Mouse (Mus musculus): ENCODE data around the gene Notch2. TPM values are rescaled to one million over a fixed set of nuclear protein-coding genes. Genes with fewer than 3 reads are reported as not detected.
"Not testable (repeated sequence)": the region's sequence is repeated elsewhere in the genome, so short reads cannot be mapped to it uniquely, and the experiment has no call there.

The Notch2 gene
- polyA plus RNA-seq, 1 experiment = 24.9 TPM

DNA sequence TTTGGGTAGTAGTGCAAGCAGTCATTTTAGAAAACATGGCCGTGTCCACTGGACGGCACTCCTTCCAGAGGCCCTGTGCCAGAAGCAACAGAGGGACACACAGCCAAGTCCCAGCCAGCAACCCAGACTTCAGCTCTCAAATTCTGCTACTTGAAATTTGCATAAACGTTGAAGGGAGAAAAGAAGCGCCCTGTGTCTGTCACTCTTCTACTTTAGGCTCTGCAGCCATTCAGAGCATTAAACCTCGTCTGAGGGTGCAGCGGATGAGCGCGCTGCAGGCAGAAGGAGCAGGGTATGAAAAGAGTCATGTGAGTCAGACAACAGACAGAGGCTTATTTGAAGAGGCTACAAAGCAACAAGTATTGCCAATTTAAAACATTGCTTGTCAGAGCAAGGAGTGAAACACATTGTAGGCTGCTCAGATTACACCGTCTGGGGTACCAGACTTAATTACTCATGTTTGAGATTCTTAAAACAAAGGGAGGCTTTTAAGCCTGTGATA lies 29.7 kb downstream of the Notch2 start:
- H3K36me3 ChIP-seq (ENCODE audit: control insufficient read depth, insufficient read depth, low read length) = no peaks in the 10 kb centered on the region
- TF ChIP-seq POLR2A (IDR thresholded peaks at IDR 0.05; ENCODE audit: control insufficient read depth, extremely low read depth, insufficient read depth, low read length, poor library complexity) (no peak), CTCF (IDR thresholded peaks at IDR 0.05; ENCODE audit: borderline replicate concordance, control insufficient read depth, extremely low read depth, insufficient read depth, low read length, poor library complexity) (no peak)
- no peak overlapping the region for H3K27ac ChIP-seq (ENCODE audit: control insufficient read depth, insufficient read depth, low read length)
- H3K4me1 ChIP-seq (replicated peaks; ENCODE audit: control insufficient read depth, insufficient read depth, low read length) = peaks cover 6% of the 10 kb centered on the region; the same call in 1 of the 2 replicates
- WGBS = 80% methylated on average over 9 of the region's 9 CpGs
- DNase-seq = no peak
- no peaks in the 10 kb centered on the region for H3K27me3 ChIP-seq (ENCODE audit: control insufficient read depth, insufficient read depth, low read length)
- no peak overlapping the region for H3K4me3 ChIP-seq (ENCODE audit: control insufficient read depth, insufficient read depth, low read length)

DNA sequence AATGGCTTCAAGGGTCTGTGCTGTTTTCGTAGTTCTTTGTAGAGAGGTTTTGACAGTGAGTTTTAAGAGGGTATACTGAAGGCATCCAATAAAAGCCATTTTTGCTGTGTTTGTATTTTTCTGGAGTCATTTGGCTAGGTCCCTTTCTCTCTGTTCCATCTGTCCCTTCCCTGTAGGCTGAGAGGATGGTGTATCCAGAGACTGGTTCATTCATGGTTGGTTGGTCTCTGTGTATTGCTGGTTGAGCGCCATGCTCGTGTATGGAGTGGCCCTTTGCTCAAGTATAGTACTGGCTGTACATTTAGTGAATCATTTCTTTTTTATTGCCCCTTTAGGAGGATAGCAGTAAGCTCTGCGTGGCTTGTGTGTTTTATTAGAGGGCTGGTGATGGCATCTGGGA lies 30.3 kb downstream of the Notch2 start:
- H3K4me1 ChIP-seq (replicated peaks; ENCODE audit: control insufficient read depth, insufficient read depth, low read length) = peaks cover 6% of the 10 kb centered on the region; the same call in 1 of the 2 replicates
- H3K4me3 ChIP-seq (ENCODE audit: control insufficient read depth, insufficient read depth, low read length) = no peak overlapping the region
- WGBS = 95% methylated on average over 4 of the region's 4 CpGs
- H3K36me3 ChIP-seq (ENCODE audit: control insufficient read depth, insufficient read depth, low read length) = no peaks in the 10 kb centered on the region
- no peak for DNase-seq
- H3K27ac ChIP-seq (ENCODE audit: control insufficient read depth, insufficient read depth, low read length) = no peak overlapping the region
- no peak for TF ChIP-seq POLR2A (IDR thresholded peaks at IDR 0.05; ENCODE audit: control insufficient read depth, extremely low read depth, insufficient read depth, low read length, poor library complexity)
- no peak for TF ChIP-seq CTCF (IDR thresholded peaks at IDR 0.05; ENCODE audit: borderline replicate concordance, control insufficient read depth, extremely low read depth, insufficient read depth, low read length, poor library complexity)
- H3K27me3 ChIP-seq (ENCODE audit: control insufficient read depth, insufficient read depth, low read length) = no peaks in the 10 kb centered on the region

DNA sequence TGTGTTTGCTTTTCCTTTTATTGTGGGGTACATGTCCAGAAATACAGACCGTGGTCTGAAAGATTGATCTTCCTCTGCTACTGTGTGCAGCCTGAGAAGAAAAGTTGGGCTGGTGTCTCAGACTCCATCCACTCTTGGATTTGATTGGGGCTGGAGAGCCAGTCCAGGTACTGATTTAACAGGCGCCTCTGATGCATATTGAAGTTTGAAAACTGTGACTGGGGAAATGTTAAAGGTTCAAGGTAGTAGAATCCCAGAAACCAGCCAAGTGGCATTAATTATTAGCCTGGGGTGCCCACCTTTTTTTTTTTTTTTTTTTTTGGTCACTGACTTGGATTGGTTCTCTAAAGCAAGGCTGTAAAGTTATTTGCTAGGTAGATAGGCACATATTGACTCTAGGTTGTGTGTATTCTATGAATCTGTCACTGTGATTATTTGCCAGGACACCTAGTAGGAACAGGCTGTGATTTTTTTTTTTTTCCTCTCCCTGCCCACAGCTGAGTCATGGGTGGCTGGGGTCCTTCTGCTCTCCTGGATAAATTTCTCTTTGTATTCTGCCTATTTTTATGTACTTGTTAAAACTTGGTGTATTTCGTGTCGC lies 31.5 kb downstream of the Notch2 start:
- Histone ChIP-seq H3K4me1 (replicated peaks; ENCODE audit: control insufficient read depth, insufficient read depth, low read length) (peaks cover 6% of the 10 kb centered on the region; the same call in 1 of the 2 replicates), H3K27ac (ENCODE audit: control insufficient read depth, insufficient read depth, low read length) (no peak overlapping the region), H3K27me3 (ENCODE audit: control insufficient read depth, insufficient read depth, low read length) (no peaks in the 10 kb centered on the region), H3K36me3 (ENCODE audit: control insufficient read depth, insufficient read depth, low read length) (no peaks in the 10 kb centered on the region), H3K4me3 (ENCODE audit: control insufficient read depth, insufficient read depth, low read length) (no peak overlapping the region)
- WGBS = 97% methylated on average over 4 of the region's 4 CpGs
- no peak for TF ChIP-seq POLR2A (IDR thresholded peaks at IDR 0.05; ENCODE audit: control insufficient read depth, extremely low read depth, insufficient read depth, low read length, poor library complexity)
- TF ChIP-seq CTCF (IDR thresholded peaks at IDR 0.05; ENCODE audit: borderline replicate concordance, control insufficient read depth, extremely low read depth, insufficient read depth, low read length, poor library complexity) = no peak
- DNase-seq = no peak

DNA sequence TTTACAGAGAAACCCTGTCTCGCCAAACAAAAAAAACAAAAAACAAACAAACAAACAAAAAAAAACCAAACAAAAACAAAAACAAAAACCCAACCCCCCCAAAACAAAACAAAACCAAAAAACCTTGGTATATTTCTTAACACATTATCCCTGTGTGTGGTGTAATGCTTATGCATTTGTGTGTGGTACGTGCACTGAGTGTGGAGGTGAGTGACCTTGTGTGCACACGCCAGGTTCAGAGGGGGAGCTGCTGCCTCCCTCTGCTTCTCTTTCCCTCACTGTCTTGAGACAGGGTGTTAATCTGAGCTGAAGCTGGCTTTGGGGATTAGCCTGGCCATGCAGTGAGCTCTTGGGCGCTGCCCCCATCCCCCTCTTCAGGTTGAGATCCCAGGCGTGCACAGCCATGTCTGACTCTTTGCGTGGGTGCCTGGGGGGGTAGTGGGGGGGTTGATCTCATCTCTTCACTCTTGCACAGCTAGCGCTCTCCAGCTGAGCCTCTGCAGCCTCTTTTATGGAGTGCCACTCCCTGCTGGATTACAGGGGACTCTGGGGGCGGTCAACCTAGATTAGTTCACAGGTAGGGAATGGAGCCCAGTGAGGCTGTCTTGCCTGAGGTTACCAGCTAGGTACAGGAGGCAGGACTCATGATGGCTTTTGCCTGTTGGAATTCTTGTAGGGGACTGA lies 32.3 kb downstream of the Notch2 start:
- H3K36me3 ChIP-seq (ENCODE audit: control insufficient read depth, insufficient read depth, low read length) = no peaks in the 10 kb centered on the region
- DNase-seq = no peak
- 92% methylated on average over 8 of the region's 8 CpGs for WGBS
- TF ChIP-seq POLR2A (IDR thresholded peaks at IDR 0.05; ENCODE audit: control insufficient read depth, extremely low read depth, insufficient read depth, low read length, poor library complexity) (no peak), CTCF (IDR thresholded peaks at IDR 0.05; ENCODE audit: borderline replicate concordance, control insufficient read depth, extremely low read depth, insufficient read depth, low read length, poor library complexity) (no peak)
- H3K4me3 ChIP-seq (ENCODE audit: control insufficient read depth, insufficient read depth, low read length) = no peak overlapping the region
- H3K27ac ChIP-seq (ENCODE audit: control insufficient read depth, insufficient read depth, low read length) = no peak overlapping the region
- H3K27me3 ChIP-seq (ENCODE audit: control insufficient read depth, insufficient read depth, low read length) = no peaks in the 10 kb centered on the region
- 0 out of 2 replicates have a peak, but pooled peaks cover 6% of the 10 kb centered on the region for H3K4me1 ChIP-seq (replicated peaks; ENCODE audit: control insufficient read depth, insufficient read depth, low read length)

DNA sequence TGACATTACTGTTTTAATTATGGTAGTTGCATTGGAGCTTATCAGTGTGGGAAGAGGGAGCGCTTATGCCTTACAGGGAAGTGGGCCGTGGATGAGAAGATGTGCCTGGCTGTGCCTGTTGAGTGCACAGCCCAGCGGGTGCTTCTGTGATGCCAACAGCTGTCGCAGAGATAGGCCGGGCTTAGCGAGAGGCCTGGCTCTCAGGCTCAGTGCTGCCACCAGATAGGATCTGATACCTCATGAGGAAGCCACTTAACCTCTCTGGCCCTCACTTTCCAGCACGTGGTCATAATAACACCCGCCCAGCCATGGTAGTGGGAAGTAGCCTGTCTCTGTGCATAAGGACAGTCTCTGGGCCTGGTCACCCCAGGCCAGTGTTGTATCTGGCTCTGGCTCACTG lies 33.0 kb downstream of the Notch2 start:
- Histone ChIP-seq H3K27me3 (ENCODE audit: control insufficient read depth, insufficient read depth, low read length) (no peaks in the 10 kb centered on the region), H3K4me3 (ENCODE audit: control insufficient read depth, insufficient read depth, low read length) (no peak overlapping the region), H3K4me1 (replicated peaks; ENCODE audit: control insufficient read depth, insufficient read depth, low read length) (0 out of 2 replicates have a peak, but pooled peaks cover 6% of the 10 kb centered on the region), H3K36me3 (ENCODE audit: control insufficient read depth, insufficient read depth, low read length) (no peaks in the 10 kb centered on the region), H3K27ac (ENCODE audit: control insufficient read depth, insufficient read depth, low read length) (no peak overlapping the region)
- WGBS = 42% methylated on average over 8 of the region's 8 CpGs
- TF ChIP-seq CTCF (IDR thresholded peaks at IDR 0.05; ENCODE audit: borderline replicate concordance, control insufficient read depth, extremely low read depth, insufficient read depth, low read length, poor library complexity) (no peak), POLR2A (IDR thresholded peaks at IDR 0.05; ENCODE audit: control insufficient read depth, extremely low read depth, insufficient read depth, low read length, poor library complexity) (no peak)
- no peak for DNase-seq

DNA sequence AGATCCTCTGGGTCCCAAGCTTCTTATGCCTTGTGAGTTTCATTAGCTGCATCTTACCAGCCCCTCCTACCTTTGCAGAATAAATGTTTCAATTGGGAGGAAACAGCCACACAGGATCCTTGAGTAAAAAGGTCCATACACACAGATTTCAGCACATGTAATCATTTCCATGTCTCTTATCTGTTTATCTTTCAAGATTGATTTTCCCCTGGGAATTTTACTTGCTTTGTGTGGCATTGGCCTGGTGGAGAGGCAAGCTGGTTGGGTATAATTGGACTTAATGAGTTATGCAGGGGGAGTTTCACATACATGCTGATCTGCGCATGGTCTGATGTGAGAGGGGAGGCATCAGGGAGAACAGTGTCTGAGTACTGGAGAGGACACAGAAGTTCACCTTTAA lies 36.3 kb downstream of the Notch2 start:
- Histone ChIP-seq H3K36me3 (ENCODE audit: control insufficient read depth, insufficient read depth, low read length) (no peaks in the 10 kb centered on the region), H3K27me3 (ENCODE audit: control insufficient read depth, insufficient read depth, low read length) (no peaks in the 10 kb centered on the region), H3K4me3 (ENCODE audit: control insufficient read depth, insufficient read depth, low read length) (no peak overlapping the region), H3K27ac (ENCODE audit: control insufficient read depth, insufficient read depth, low read length) (no peak overlapping the region), H3K4me1 (replicated peaks; ENCODE audit: control insufficient read depth, insufficient read depth, low read length) (peaks cover 6% of the 10 kb centered on the region; the same call in 1 of the 2 replicates)
- no peak for DNase-seq
- 97% methylated on average over 1 of the region's 1 CpGs for WGBS
- TF ChIP-seq CTCF (IDR thresholded peaks at IDR 0.05; ENCODE audit: borderline replicate concordance, control insufficient read depth, extremely low read depth, insufficient read depth, low read length, poor library complexity) (no peak), POLR2A (IDR thresholded peaks at IDR 0.05; ENCODE audit: control insufficient read depth, extremely low read depth, insufficient read depth, low read length, poor library complexity) (no peak)

DNA sequence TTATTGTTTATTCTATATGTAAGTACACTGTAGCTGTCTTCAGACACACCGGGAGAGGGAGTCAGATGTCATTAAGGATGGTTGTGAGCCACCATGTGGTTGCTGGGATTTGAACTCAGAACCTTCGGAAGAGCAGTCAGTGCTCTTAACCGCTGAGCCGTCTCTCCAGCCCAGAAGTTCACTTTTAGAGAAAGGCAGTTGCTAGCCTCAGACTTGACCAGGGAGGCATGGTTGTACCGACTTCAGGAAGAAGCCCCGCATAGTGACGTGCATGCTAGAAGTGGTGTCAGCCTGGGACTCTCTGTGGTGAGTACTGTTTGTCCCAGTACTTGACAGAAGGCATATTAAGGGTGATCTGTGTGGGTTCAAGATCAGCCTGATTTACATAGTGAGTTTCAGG lies 36.8 kb downstream of the Notch2 start:
- H3K4me1 ChIP-seq (replicated peaks; ENCODE audit: control insufficient read depth, insufficient read depth, low read length); H3K27ac ChIP-seq (ENCODE audit: control insufficient read depth, insufficient read depth, low read length); H3K36me3 ChIP-seq (ENCODE audit: control insufficient read depth, insufficient read depth, low read length); DNase-seq; H3K27me3 ChIP-seq (ENCODE audit: control insufficient read depth, insufficient read depth, low read length); H3K4me3 ChIP-seq (ENCODE audit: control insufficient read depth, insufficient read depth, low read length): not testable (repeated sequence)
- 99% methylated on average over 7 of the region's 7 CpGs for WGBS

Data from thymus, adult 2 months (tissue).